Mouse (Mus musculus) cerebellum, adult 11-12 months (tissue): ENCODE measurements around the gene Slirp.
"Not testable (repeated sequence)": the region's sequence is repeated elsewhere in the genome, so short reads cannot be mapped to it uniquely, and the experiment has no call there.

ENCODE experiments used
- DNase-seq: peaks from one replicate; pipeline ENCODE4 v3.0.0; 2022

Slirp gene

GRCm38 (mm10) chr12:87442177-87443114, 1.2 kb upstream of the Slirp start:
- DNase-seq, result no peak

- DNase-seq, result no peak
Observed at GRCm38 (mm10) chr12:87443115-87443699, 489 bp upstream of the Slirp start.

- peak; percentile 10 for DNase-seq
Observed at GRCm38 (mm10) chr12:87444211-87444610, 515 bp downstream of the Slirp start.

- no peak for DNase-seq
Observed at GRCm38 (mm10) chr12:87449456-87449855, 5.8 kb downstream of the Slirp start.

- DNase-seq, result no peak
Observed at GRCm38 (mm10) chr12:87464678-87465297, 21.1 kb downstream of the Slirp start.

GRCm38 (mm10) chr12:87470263-87471136, 26.8 kb downstream of the Slirp start:
- DNase-seq, result no peak

- no peak for DNase-seq
Observed at GRCm38 (mm10) chr12:87471421-87471963, 27.8 kb downstream of the Slirp start.

GRCm38 (mm10) chr12:87471964-87472786, 28.5 kb downstream of the Slirp start, which contains the start of gene Snw1:
TSS of gene Snw1 (minus strand) at chr12:87472274.
- DNase-seq, result peak; percentile 94

- no peak for DNase-seq
Observed at GRCm38 (mm10) chr12:87474756-87475155, 31.1 kb downstream of the Slirp start.

- not testable (repeated sequence) for DNase-seq
Observed at GRCm38 (mm10) chr12:87482482-87482881, 38.8 kb downstream of the Slirp start.

GRCm38 (mm10) chr12:87488683-87489082, 45.0 kb downstream of the Slirp start:
- DNase-seq, result not testable (repeated sequence)

GRCm38 (mm10) chr12:87494421-87494820, 50.7 kb downstream of the Slirp start, which contains the start of gene Gm5788:
TSS of gene Gm5788 (plus strand) at chr12:87494721.
- DNase-seq, result not testable (repeated sequence)
